In the genomic region with DNA sequence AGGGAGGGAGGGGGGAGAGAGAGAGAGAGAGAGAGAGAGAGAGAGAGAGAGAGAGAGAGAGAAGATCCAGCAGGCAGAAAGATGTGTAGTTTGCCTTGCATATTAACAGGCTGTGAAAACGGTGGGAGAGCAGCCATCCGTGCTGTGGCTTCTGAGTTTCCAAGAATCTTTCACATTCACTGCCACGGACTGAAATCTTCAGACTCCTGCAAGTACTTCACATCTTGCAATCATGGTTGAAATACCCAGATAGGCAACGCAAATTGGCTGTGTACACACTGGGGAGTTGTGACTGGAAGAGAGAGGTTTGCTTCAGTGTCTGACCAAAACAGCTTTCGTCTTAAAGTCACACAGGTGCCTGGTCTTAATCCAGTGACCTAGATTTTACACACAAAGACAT, we compare ENCODE assay signal across 9 mouse cellular contexts. TPM values are rescaled to one million over a fixed set of nuclear protein-coding genes. Genes with fewer than 3 reads are reported as not detected.
A peak's percentile ranks its signal among the peaks of the same experiment; 100 is the strongest.
DNase-seq lines count a peak whose midpoint lies in the region.
"Had no signal": no experiment of that assay in that cellular context is flagged by ENCODE, and none has a peak within 500 bp of the region (broad histone marks: within the 10 kb centered on the region; RNA-seq: fewer than 3 reads in every experiment).

No protein-coding gene starts in this region.

- DNase-seq in cerebellum, postnatal 10 days, result peak; percentile 23 to 24
- no peak for DNase-seq in cerebellum, postnatal 4 days (ENCODE audit: low spot score in 2 of 2)
- DNase-seq in layer of hippocampus, adult 11-12 months (ENCODE audit: low spot score), result peak; percentile 15
- DNase-seq in layer of hippocampus, postnatal 36 days, result no peak
- peak; percentile 50 to 68 for DNase-seq in right cerebral cortex, postnatal 10 days (ENCODE audit: low spot score in 2 of 2)
- DNase-seq in right cerebral cortex, postnatal 4 days, result no peak
- DNase-seq in liver, result no peak
- no peak for DNase-seq in urinary bladder, postnatal 25 days (ENCODE audit: low spot score)
- DNase-seq: adrenal gland, adult 8-10 months had no signal

RNA-seq across cellular contexts. Expression of a gene that starts 1.0 kb away (rescaled TPM):
- 100 to 1,000 TPM; 122 to 147 TPM for total RNA-seq in layer of hippocampus, postnatal 36 days (2021)

Comparison
In these comparisons a context has a peak if more than half of its experiments do, and no peak if none do; other contexts are left out.
1. DNase-seq: peak in cerebellum, postnatal 10 days (2 of 2), layer of hippocampus, adult 11-12 months (single experiment) and right cerebral cortex, postnatal 10 days (2 of 2); none in cerebellum, postnatal 4 days (0 of 2), layer of hippocampus, postnatal 36 days (0 of 2), right cerebral cortex, postnatal 4 days (single experiment), liver (single experiment) and urinary bladder, postnatal 25 days (single experiment).